Mouse (Mus musculus) liver (tissue): Measurements from ENCODE around the gene Prss8.
A peak's percentile ranks its signal among the peaks of the same experiment; 100 is the strongest.

ENCODE experiments used
- DNase-seq: peaks from one replicate; pipeline ENCODE4 v3.0.0-alpha.2; 2020; ENCODE audit warnings: mixed read lengths

Gene Prss8

GRCm38 (mm10) chr7:127894480-127894879 lies 35.4 kb downstream of the Prss8 start:
- no peak for DNase-seq

DNA sequence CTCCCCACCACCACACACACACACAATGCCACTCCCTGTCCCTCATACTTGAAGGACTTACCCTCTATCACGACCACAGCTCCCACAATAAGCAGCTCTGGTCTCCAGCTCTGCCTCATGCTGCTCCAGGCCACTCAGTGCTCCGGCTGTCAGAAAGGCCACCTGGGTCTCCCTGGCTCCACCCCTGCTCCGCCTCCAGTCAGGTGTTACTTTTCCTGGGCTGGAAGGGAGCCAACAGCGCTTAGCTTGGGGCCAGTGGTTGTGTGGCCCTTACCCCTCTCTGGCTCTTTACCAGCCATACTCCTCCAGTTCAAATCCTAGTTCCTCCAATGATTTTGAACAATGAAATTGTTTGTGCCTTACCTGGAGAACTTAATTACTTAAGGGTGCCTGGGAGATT lies 39.1 kb downstream of the Prss8 start, which contains the start of gene Prss53:
Gene Prss53 (minus strand): TSS at position 173 of the 400 bp plus-strand sequence.
- no peak for DNase-seq

DNA sequence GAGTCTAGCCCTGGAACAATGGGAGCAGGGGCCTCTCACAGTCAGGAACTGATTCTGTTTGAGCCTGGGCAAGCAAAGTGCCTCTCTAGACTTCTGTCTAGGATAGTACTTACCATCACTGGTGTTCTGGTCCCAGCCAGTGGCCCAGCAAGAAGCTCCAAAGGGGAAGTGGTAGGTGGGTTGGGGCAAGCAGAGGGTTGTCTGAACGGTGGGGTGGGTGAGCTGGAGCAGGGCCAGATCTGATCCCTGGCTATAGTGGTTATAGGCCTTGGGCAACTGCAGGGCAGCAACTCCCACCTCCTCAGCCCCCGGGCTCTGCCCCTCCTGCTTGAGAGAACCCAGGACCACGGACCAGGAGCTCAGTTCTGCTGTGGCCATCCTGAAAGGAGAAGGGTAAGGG lies 41.1 kb downstream of the Prss8 start:
- DNase-seq, result no peak

- no peak for DNase-seq
Measured at GRCm38 (mm10) chr7:127887781-127888180, 42.1 kb downstream of the Prss8 start.

GRCm38 (mm10) chr7:127887191-127887590 lies 42.7 kb downstream of the Prss8 start:
- no peak for DNase-seq

GRCm38 (mm10) chr7:127886551-127886950 lies 43.4 kb downstream of the Prss8 start:
- no peak for DNase-seq

- no peak for DNase-seq
Measured at GRCm38 (mm10) chr7:127885951-127886350, 44.0 kb downstream of the Prss8 start.

- DNase-seq, result no peak
Measured at GRCm38 (mm10) chr7:127880431-127880830, 49.5 kb downstream of the Prss8 start.

GRCm38 (mm10) chr7:127879301-127879700 lies 50.6 kb downstream of the Prss8 start:
- no peak for DNase-seq

- DNase-seq, result peak; percentile 91
Measured at GRCm38 (mm10) chr7:127876467-127877348, 53.2 kb downstream of the Prss8 start, which contains the start of gene Zfp668. Gene Zfp668 (minus strand): TSS chr7:127876828.

GRCm38 (mm10) chr7:127876041-127876466 lies 53.9 kb downstream of the Prss8 start, which contains the start of gene Zfp646:
Gene Zfp646 (plus strand): TSS chr7:127876221.
- peak; percentile 89 for DNase-seq
